Mouse (Mus musculus) lung, postnatal 0 days (tissue): ENCODE measurements around the gene Mrs2. TPM values are rescaled to one million over a fixed set of nuclear protein-coding genes. Genes with fewer than 3 reads are reported as not detected.
A peak's percentile ranks its signal among the peaks of the same experiment; 100 is the strongest.
"Not testable (repeated sequence)": the region's sequence is repeated elsewhere in the genome, so short reads cannot be mapped to it uniquely, and the experiment has no call there.

Source experiments
- ATAC-seq: fragments of 200-750 bp; cut with Nextera tagmentation; 2 replicates; pipeline ENCODE4 v1.8.0; 2017; ENCODE audit warnings: moderate library complexity
- DNase-seq: peaks from one replicate; pipeline ENCODE4 v3.0.0-alpha.2; 2016; ENCODE audit warnings: low spot score
- H3K27ac ChIP-seq: fragments of 300-500 bp; sonication (generic); 2 replicates; pipeline ENCODE4 v1.5.1; 2014; ENCODE audit warnings: antibody characterized with exemption, mild to moderate bottlenecking, low read length, mixed read lengths
- H3K27me3 ChIP-seq: fragments of 300-500 bp; sonication (generic); replicated peaks from 2 replicates; pipeline ENCODE4 v1.6.1; 2014; ENCODE audit warnings: low read length, mixed read lengths; ENCODE audit not compliant: insufficient read depth
- H3K36me3 ChIP-seq: fragments of 300-500 bp; sonication (generic); 2 replicates; pipeline ENCODE4 v1.6.1; 2014; ENCODE audit warnings: low read length, mixed read lengths; ENCODE audit not compliant: insufficient read depth
- H3K4me1 ChIP-seq: fragments of 300-500 bp; sonication (generic); 2 replicates; pipeline ENCODE4 v1.6.1; 2014; ENCODE audit warnings: antibody characterized with exemption, low read depth, low read length, mixed read lengths; ENCODE audit not compliant: insufficient read depth
- H3K4me2 ChIP-seq: fragments of 300-500 bp; sonication (generic); replicated peaks from 2 replicates; pipeline ENCODE4 v1.6.1; 2014; ENCODE audit warnings: low read depth, mild to moderate bottlenecking, low read length, moderate library complexity, mixed read lengths
- H3K4me3 ChIP-seq: fragments of 300-500 bp; sonication (generic); 2 replicates; pipeline ENCODE4 v1.5.1; 2014; ENCODE audit warnings: low read depth, low read length
- H3K9ac ChIP-seq: fragments of 300-500 bp; sonication (generic); replicated peaks from 2 replicates; pipeline ENCODE4 v1.6.1; 2014; ENCODE audit warnings: low read depth, mild to moderate bottlenecking
- H3K9me3 ChIP-seq: fragments of 300-500 bp; sonication (generic); 2 replicates; pipeline ENCODE4 v1.6.1; 2016; ENCODE audit warnings: low read length, mixed read lengths
- CTCF ChIP-seq: IDR thresholded peaks from 2 replicates; pipeline ENCODE4 v1.5.1; 2016; ENCODE audit warnings: antibody characterized with exemption, mild to moderate bottlenecking
- EP300 ChIP-seq: IDR thresholded peaks from 2 replicates; pipeline ENCODE4 v1.6.1; 2016; ENCODE audit warnings: antibody characterized with exemption, mild to moderate bottlenecking, control low read depth
- WGBS: fragments of 180-500 bp; shearing (Covaris S2); extraction: QIAGEN DNeasy Blood & Tissue Kit; methylation state at CpG from one replicate; pipeline ENCODE4 v1.1.7; 2014; 5-methylcytosine and 5-hydroxymethylcytosine counted together
- polyA plus RNA-seq: library from polyadenylated mRNA; unstranded; fragments of >200 nt; fragmentation: Nextera tagmentation; extraction: Ambion mirVana; gene quantifications from 2 replicates; pipeline ENCODE4 v1.2.1, GENCODE M21; 2015

Mrs2 gene
- polyA plus RNA-seq, 1 experiment from 2014 or later, result 13.3 TPM

DNA sequence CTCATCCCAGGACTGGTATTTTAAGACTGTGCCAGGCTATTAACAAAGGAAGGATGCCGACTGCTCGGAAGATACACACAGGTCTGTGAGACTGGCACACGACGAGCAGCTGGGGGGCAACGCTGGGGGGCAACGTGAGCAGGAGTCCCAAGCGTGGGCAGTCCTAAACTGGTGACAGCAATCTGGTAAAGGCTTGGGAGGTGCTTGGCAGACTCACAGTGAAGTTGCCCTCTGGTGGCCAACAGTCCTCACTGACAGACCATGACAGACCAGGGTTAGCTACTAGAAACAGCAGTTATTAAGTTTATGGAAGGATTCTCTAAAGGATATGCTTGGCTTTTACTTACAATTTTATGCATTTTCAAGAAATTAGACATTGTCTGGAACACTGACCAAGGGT, 31.8 kb downstream of the Mrs2 start:
- no peak overlapping the region for H3K9ac ChIP-seq
- 0 out of 2 replicates have a peak, but pooled peaks cover 5% of the 10 kb centered on the region for H3K36me3 ChIP-seq
- H3K4me3 ChIP-seq, result no peak overlapping the region
- H3K9me3 ChIP-seq, result no peaks in the 10 kb centered on the region
- WGBS, result 22% methylated on average over 7 of the region's 7 CpGs
- DNase-seq, result peak; percentile 81
- H3K4me2 ChIP-seq, result no peak overlapping the region
- no peaks in the 10 kb centered on the region for H3K27me3 ChIP-seq
- H3K4me1 ChIP-seq, result no peaks in the 10 kb centered on the region
- ATAC-seq, result peak; percentile 75
- no peak overlapping the region for H3K27ac ChIP-seq
- TF ChIP-seq EP300 (no peak), CTCF (peak; percentile 84)

DNA sequence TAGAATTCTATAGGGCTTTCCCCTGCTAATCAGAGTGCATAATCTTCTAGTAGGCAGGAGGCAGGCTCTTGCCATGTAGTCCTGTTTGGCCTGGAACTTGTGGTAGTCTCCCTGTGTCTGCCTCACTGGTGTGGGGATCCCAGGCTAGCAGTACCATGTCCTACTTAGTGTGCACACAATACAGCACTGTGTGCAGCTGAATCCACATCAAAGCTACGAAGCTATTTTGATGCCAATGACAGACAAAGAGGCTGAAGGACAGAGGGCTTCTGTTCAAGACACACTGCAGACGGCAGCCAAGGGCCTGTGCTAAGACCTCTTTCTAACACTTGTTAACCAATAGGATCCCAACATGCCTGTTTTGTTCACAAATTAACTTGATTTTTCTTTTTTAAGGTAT, 34.7 kb downstream of the Mrs2 start:
- ATAC-seq (no peak), DNase-seq (no peak)
- 62% methylated on average over 2 of the region's 2 CpGs for WGBS
- H3K4me1 ChIP-seq, result no peaks in the 10 kb centered on the region
- H3K9me3 ChIP-seq, result no peaks in the 10 kb centered on the region
- no peak overlapping the region for H3K9ac ChIP-seq
- H3K4me3 ChIP-seq, result no peak overlapping the region
- H3K27ac ChIP-seq, result no peak overlapping the region
- H3K36me3 ChIP-seq, result no peaks in the 10 kb centered on the region
- no peak for TF ChIP-seq CTCF
- TF ChIP-seq EP300, result no peak
- H3K4me2 ChIP-seq, result no peak overlapping the region
- no peaks in the 10 kb centered on the region for H3K27me3 ChIP-seq

- Histone ChIP-seq H3K27me3 (no peaks in the 10 kb centered on the region), H3K4me1 (no peaks in the 10 kb centered on the region), H3K4me3 (no peak overlapping the region), H3K36me3 (no peaks in the 10 kb centered on the region), H3K9ac (no peak overlapping the region), H3K9me3 (no peaks in the 10 kb centered on the region), H3K27ac (no peak overlapping the region), H3K4me2 (no peak overlapping the region)
- 51% methylated on average over 6 of the region's 6 CpGs for WGBS
- ATAC-seq (peak; percentile 61), DNase-seq (peak; percentile 75)
- TF ChIP-seq CTCF (no peak), EP300 (no peak)
These were observed 39.1 kb downstream of the Mrs2 start for GRCm38 (mm10) chr13:24981031-24981430.

DNA sequence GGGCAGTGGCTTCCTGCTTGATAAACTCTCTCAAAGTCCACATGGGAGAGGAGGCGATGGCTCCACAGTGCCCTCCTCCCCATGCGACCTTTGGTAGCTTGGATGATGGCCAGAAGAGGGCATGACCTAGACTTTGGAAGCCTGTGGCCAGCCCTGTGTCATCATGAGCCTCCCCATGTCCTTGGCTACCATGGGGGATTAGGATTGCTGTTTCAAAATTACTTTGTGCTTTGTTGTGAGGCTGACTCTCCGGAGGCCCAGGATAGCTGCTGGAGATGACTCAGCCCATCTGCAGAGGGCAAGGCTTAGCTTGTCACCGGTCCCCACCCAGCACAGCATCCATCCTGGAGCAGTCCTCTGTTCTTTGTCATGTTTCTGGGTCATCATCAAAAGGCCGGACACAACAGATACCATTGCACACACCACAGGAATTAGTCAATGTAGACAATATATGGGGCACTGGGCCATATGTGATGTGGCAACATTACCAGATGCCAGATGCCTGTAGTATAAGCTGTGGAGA, 42.3 kb downstream of the Mrs2 start:
- DNase-seq, result peak; percentile 58
- Histone ChIP-seq H3K4me3 (no peak overlapping the region), H3K4me2 (no peak overlapping the region), H3K9me3 (no peaks in the 10 kb centered on the region), H3K27ac (no peak overlapping the region), H3K27me3 (no peaks in the 10 kb centered on the region), H3K36me3 (no peaks in the 10 kb centered on the region), H3K4me1 (no peaks in the 10 kb centered on the region), H3K9ac (no peak overlapping the region)
- ATAC-seq, result peak; percentile 72
- TF ChIP-seq EP300 (no peak), CTCF (no peak)
- 71% methylated on average over 5 of the region's 5 CpGs for WGBS

- no peaks in the 10 kb centered on the region for H3K4me1 ChIP-seq
- DNase-seq, result no peak
These were observed 43.8 kb downstream of the Mrs2 start for GRCm38 (mm10) chr13:24976384-24976783.

GRCm38 (mm10) chr13:24971776-24972175, 48.4 kb downstream of the Mrs2 start:
- H3K36me3 ChIP-seq, H3K9ac ChIP-seq, H3K27ac ChIP-seq, DNase-seq, H3K4me2 ChIP-seq, H3K4me1 ChIP-seq, H3K4me3 ChIP-seq, ATAC-seq, H3K27me3 ChIP-seq, H3K9me3 ChIP-seq: not testable (repeated sequence)
- WGBS, result 75% methylated on average over 3 of the region's 3 CpGs

More at GRCm38 (mm10) chr13:24976384-24976783, 43.8 kb downstream of the Mrs2 start:
- no peaks in the 10 kb centered on the region for H3K36me3 ChIP-seq
- no peak overlapping the region for H3K4me2 ChIP-seq
- H3K4me3 ChIP-seq, result no peak overlapping the region
- 75% methylated on average over 4 of the region's 4 CpGs for WGBS
- TF ChIP-seq CTCF (no peak), EP300 (no peak)
- ATAC-seq, result no peak
- H3K9ac ChIP-seq, result no peak overlapping the region
- H3K27ac ChIP-seq, result no peak overlapping the region
- no peaks in the 10 kb centered on the region for H3K9me3 ChIP-seq
- no peaks in the 10 kb centered on the region for H3K27me3 ChIP-seq

- Histone ChIP-seq H3K9me3 (no peaks in the 10 kb centered on the region), H3K27me3 (no peaks in the 10 kb centered on the region), H3K27ac (no peak overlapping the region), H3K4me2 (peak overlapping the region; percentile 51), H3K36me3 (no peaks in the 10 kb centered on the region), H3K4me1 (no peaks in the 10 kb centered on the region), H3K9ac (no peak overlapping the region), H3K4me3 (peak overlapping the region; percentile 27)
- TF ChIP-seq EP300 (no peak), CTCF (no peak)
- 20% methylated on average over 5 of the region's 5 CpGs for WGBS
- ATAC-seq (no peak), DNase-seq (no peak)
These were observed 54.4 kb downstream of the Mrs2 start for GRCm38 (mm10) chr13:24965846-24966201.
